Mouse (Mus musculus): ENCODE data around the gene 5730480H06Rik.
A peak's percentile ranks its signal among the peaks of the same experiment; 100 is the strongest.

The 5730480H06Rik gene

GRCm38 (mm10) chr5:48327652-48328051, at the start of gene 5730480H06Rik:
Gene 5730480H06Rik, plus strand, starts transcription at chr5:48327952.
- Histone ChIP-seq H3K9me3 (ENCODE audit: low read length) (no peaks in the 10 kb centered on the region), H3K4me1 (replicated peaks; ENCODE audit: low read depth, low read length) (peaks cover 32% of the 10 kb centered on the region)
- TF ChIP-seq NANOG (IDR thresholded peaks at IDR 0.05; ENCODE audit: borderline replicate concordance, low read length), result no peak
- no peak for TF ChIP-seq POU5F1 (IDR thresholded peaks at IDR 0.05; ENCODE audit: borderline replicate concordance, low read length)
- TF ChIP-seq CTCF (conservative IDR thresholded peaks at IDR 0.05; ENCODE audit: low read length), result no peak

GRCm38 (mm10) chr5:48301186-48301585, 26.6 kb upstream of the 5730480H06Rik start:
- Histone ChIP-seq H3K36me3 (ENCODE audit: insufficient read depth, low read length) (no peaks in the 10 kb centered on the region), H3K27me3 (ENCODE audit: insufficient read depth, low read length) (no peaks in the 10 kb centered on the region), H3K4me3 (replicated peaks; ENCODE audit: low read length) (no peak overlapping the region), H3K4me1 (replicated peaks; ENCODE audit: low read depth, low read length) (no peaks in the 10 kb centered on the region), H3K9me3 (ENCODE audit: low read length) (no peaks in the 10 kb centered on the region)
- no peak for TF ChIP-seq NANOG (IDR thresholded peaks at IDR 0.05; ENCODE audit: borderline replicate concordance, low read length)
- TF ChIP-seq CTCF (conservative IDR thresholded peaks at IDR 0.05; ENCODE audit: low read length), result no peak
- TF ChIP-seq POU5F1 (IDR thresholded peaks at IDR 0.05; ENCODE audit: borderline replicate concordance, low read length), result no peak

More at GRCm38 (mm10) chr5:48327652-48328051, at the start of gene 5730480H06Rik:
- Histone ChIP-seq H3K36me3 (ENCODE audit: insufficient read depth, low read length) (no peaks in the 10 kb centered on the region), H3K4me3 (replicated peaks; ENCODE audit: low read length) (no peak within 1 kb of the TSS), H3K27me3 (ENCODE audit: insufficient read depth, low read length) (no peaks in the 10 kb centered on the region)

- Histone ChIP-seq H3K9me3 (ENCODE audit: low read length) (no peaks in the 10 kb centered on the region), H3K27me3 (ENCODE audit: insufficient read depth, low read length) (no peaks in the 10 kb centered on the region), H3K4me3 (replicated peaks; ENCODE audit: low read length) (no peak overlapping the region), H3K36me3 (ENCODE audit: insufficient read depth, low read length) (no peaks in the 10 kb centered on the region), H3K4me1 (replicated peaks; ENCODE audit: low read depth, low read length) (no peaks in the 10 kb centered on the region)
- TF ChIP-seq POU5F1 (IDR thresholded peaks at IDR 0.05; ENCODE audit: borderline replicate concordance, low read length) (no peak), CTCF (conservative IDR thresholded peaks at IDR 0.05; ENCODE audit: low read length) (no peak), NANOG (IDR thresholded peaks at IDR 0.05; ENCODE audit: borderline replicate concordance, low read length) (no peak)
These were observed 12.6 kb upstream of the 5730480H06Rik start for GRCm38 (mm10) chr5:48315057-48315602.

GRCm38 (mm10) chr5:48320597-48320996, 7.2 kb upstream of the 5730480H06Rik start:
- TF ChIP-seq CTCF (conservative IDR thresholded peaks at IDR 0.05; ENCODE audit: low read length) (no peak), NANOG (IDR thresholded peaks at IDR 0.05; ENCODE audit: borderline replicate concordance, low read length) (no peak), POU5F1 (IDR thresholded peaks at IDR 0.05; ENCODE audit: borderline replicate concordance, low read length) (no peak)
- Histone ChIP-seq H3K9me3 (ENCODE audit: low read length) (no peaks in the 10 kb centered on the region), H3K4me1 (replicated peaks; ENCODE audit: low read depth, low read length) (peaks cover 3% of the 10 kb centered on the region), H3K36me3 (ENCODE audit: insufficient read depth, low read length) (no peaks in the 10 kb centered on the region), H3K27me3 (ENCODE audit: insufficient read depth, low read length) (no peaks in the 10 kb centered on the region), H3K4me3 (replicated peaks; ENCODE audit: low read length) (no peak overlapping the region)

GRCm38 (mm10) chr5:48326221-48326620, 1.5 kb upstream of the 5730480H06Rik start:
- TF ChIP-seq POU5F1 (IDR thresholded peaks at IDR 0.05; ENCODE audit: borderline replicate concordance, low read length) (peak; percentile 46; the same call in 1 of the 2 replicates), NANOG (IDR thresholded peaks at IDR 0.05; ENCODE audit: borderline replicate concordance, low read length) (no peak)

GRCm38 (mm10) chr5:48329751-48330150, 2.0 kb downstream of the 5730480H06Rik start:
- Histone ChIP-seq H3K36me3 (ENCODE audit: insufficient read depth, low read length) (no peaks in the 10 kb centered on the region), H3K9me3 (ENCODE audit: low read length) (no peaks in the 10 kb centered on the region), H3K27me3 (ENCODE audit: insufficient read depth, low read length) (no peaks in the 10 kb centered on the region), H3K4me1 (replicated peaks; ENCODE audit: low read depth, low read length) (peaks cover 32% of the 10 kb centered on the region), H3K4me3 (replicated peaks; ENCODE audit: low read length) (no peak overlapping the region)
- TF ChIP-seq NANOG (IDR thresholded peaks at IDR 0.05; ENCODE audit: borderline replicate concordance, low read length) (no peak), POU5F1 (IDR thresholded peaks at IDR 0.05; ENCODE audit: borderline replicate concordance, low read length) (no peak), CTCF (conservative IDR thresholded peaks at IDR 0.05; ENCODE audit: low read length) (no peak)

More at GRCm38 (mm10) chr5:48326221-48326620, 1.5 kb upstream of the 5730480H06Rik start:
- no peaks in the 10 kb centered on the region for H3K27me3 ChIP-seq (ENCODE audit: insufficient read depth, low read length)
- H3K4me1 ChIP-seq (replicated peaks; ENCODE audit: low read depth, low read length), result peaks cover 28% of the 10 kb centered on the region
- H3K4me3 ChIP-seq (replicated peaks; ENCODE audit: low read length), result no peak overlapping the region
- H3K9me3 ChIP-seq (ENCODE audit: low read length), result no peaks in the 10 kb centered on the region
- no peaks in the 10 kb centered on the region for H3K36me3 ChIP-seq (ENCODE audit: insufficient read depth, low read length)

GRCm38 (mm10) chr5:48330817-48331216, 3.1 kb downstream of the 5730480H06Rik start:
- Histone ChIP-seq H3K4me3 (replicated peaks; ENCODE audit: low read length) (no peak overlapping the region), H3K9me3 (ENCODE audit: low read length) (no peaks in the 10 kb centered on the region), H3K4me1 (replicated peaks; ENCODE audit: low read depth, low read length) (peaks cover 28% of the 10 kb centered on the region), H3K27me3 (ENCODE audit: insufficient read depth, low read length) (no peaks in the 10 kb centered on the region), H3K36me3 (ENCODE audit: insufficient read depth, low read length) (no peaks in the 10 kb centered on the region)
- TF ChIP-seq POU5F1 (IDR thresholded peaks at IDR 0.05; ENCODE audit: borderline replicate concordance, low read length) (no peak), CTCF (conservative IDR thresholded peaks at IDR 0.05; ENCODE audit: low read length) (no peak), NANOG (IDR thresholded peaks at IDR 0.05; ENCODE audit: borderline replicate concordance, low read length) (no peak)

GRCm38 (mm10) chr5:48331441-48331840, 3.7 kb downstream of the 5730480H06Rik start:
- Histone ChIP-seq H3K27me3 (ENCODE audit: insufficient read depth, low read length) (no peaks in the 10 kb centered on the region), H3K9me3 (ENCODE audit: low read length) (no peaks in the 10 kb centered on the region), H3K4me3 (replicated peaks; ENCODE audit: low read length) (no peak overlapping the region), H3K36me3 (ENCODE audit: insufficient read depth, low read length) (no peaks in the 10 kb centered on the region), H3K4me1 (replicated peaks; ENCODE audit: low read depth, low read length) (peaks cover 23% of the 10 kb centered on the region)
- no peak for TF ChIP-seq POU5F1 (IDR thresholded peaks at IDR 0.05; ENCODE audit: borderline replicate concordance, low read length)
- TF ChIP-seq CTCF (conservative IDR thresholded peaks at IDR 0.05; ENCODE audit: low read length), result no peak

- no peak overlapping the region for H3K4me3 ChIP-seq (replicated peaks; ENCODE audit: low read length)
- H3K4me1 ChIP-seq (replicated peaks; ENCODE audit: low read depth, low read length), result peaks cover 10% of the 10 kb centered on the region
- TF ChIP-seq NANOG (IDR thresholded peaks at IDR 0.05; ENCODE audit: borderline replicate concordance, low read length) (no peak), CTCF (conservative IDR thresholded peaks at IDR 0.05; ENCODE audit: low read length) (no peak), POU5F1 (IDR thresholded peaks at IDR 0.05; ENCODE audit: borderline replicate concordance, low read length) (no peak)
- H3K9me3 ChIP-seq (ENCODE audit: low read length), result no peaks in the 10 kb centered on the region
- no peaks in the 10 kb centered on the region for H3K27me3 ChIP-seq (ENCODE audit: insufficient read depth, low read length)
- H3K36me3 ChIP-seq (ENCODE audit: insufficient read depth, low read length), result no peaks in the 10 kb centered on the region
These were observed 5.7 kb downstream of the 5730480H06Rik start for GRCm38 (mm10) chr5:48333407-48333806.

Data from E14TG2a.4 (cell line).